Mouse (Mus musculus) erythroblast, adult 5-6 weeks (primary cell): ENCODE results near the gene Paqr7. TPM values are rescaled to one million over a fixed set of nuclear protein-coding genes. Genes with fewer than 3 reads are reported as not detected.
"Not testable (repeated sequence)": the region's sequence is repeated elsewhere in the genome, so short reads cannot be mapped to it uniquely, and the experiment has no call there.

Experiments used
- ATAC-seq: replicated peaks from 2 replicates; pipeline ENCODE4 v1.8.0; 2016; ENCODE audit warnings: moderate number of reproducible peaks, mild to moderate bottlenecking, moderate TSS enrichment, inconsistent platforms; ENCODE audit not compliant: poor library complexity, low FRiP score, severe bottlenecking
- total RNA-seq, 2 experiments: library from RNA; stranded (forward) in 1 of 2; stranded (reverse) in 1 of 2; fragments of 150-400 nt in 1 of 2; fragments of 200-764, 138-1000 nt in 1 of 2; gene quantifications; 2 replicates each; pipeline versions ENCODE4 v1.2.3 to v1.2.4; 2015 to 2017; ENCODE audit warnings: low replicate concordance in 2 of 2

Paqr7 gene
- total RNA-seq, 2 experiments from 2014 or later, result 4.4 to 7.8 TPM

- ATAC-seq, result no peak
Measured at GRCm38 (mm10) chr4:134497986-134498731, 1.7 kb downstream of the Paqr7 start.

GRCm38 (mm10) chr4:134498983-134499382 lies 2.5 kb downstream of the Paqr7 start:
- ATAC-seq, result not testable (repeated sequence)

- no peak for ATAC-seq
Measured at GRCm38 (mm10) chr4:134501095-134501494, 4.6 kb downstream of the Paqr7 start.

GRCm38 (mm10) chr4:134503686-134504357 lies 7.3 kb downstream of the Paqr7 start:
- ATAC-seq, result peak; percentile 64; the same call in 1 of the 2 replicates

- ATAC-seq, result no peak
Measured at GRCm38 (mm10) chr4:134505303-134505789, 8.8 kb downstream of the Paqr7 start.

GRCm38 (mm10) chr4:134505966-134506594 lies 9.6 kb downstream of the Paqr7 start:
- ATAC-seq, result peak; percentile 83

- no peak for ATAC-seq
Measured at GRCm38 (mm10) chr4:134506713-134507112, 10.2 kb downstream of the Paqr7 start.

GRCm38 (mm10) chr4:134510396-134510795 lies 13.9 kb downstream of the Paqr7 start:
- no peak for ATAC-seq

- ATAC-seq, result peak; percentile 80
Measured at GRCm38 (mm10) chr4:134510845-134511411, 14.4 kb downstream of the Paqr7 start, which contains the start of gene Aunip. Gene Aunip, plus strand, starts transcription at chr4:134510999.

GRCm38 (mm10) chr4:134511730-134512129 lies 15.2 kb downstream of the Paqr7 start:
- ATAC-seq, result no peak

- peak; percentile 80 for ATAC-seq
Measured at GRCm38 (mm10) chr4:134512798-134513197, 16.3 kb downstream of the Paqr7 start.

- ATAC-seq, result no peak
Measured at GRCm38 (mm10) chr4:134514309-134514930, 17.9 kb downstream of the Paqr7 start.

GRCm38 (mm10) chr4:134515614-134516013 lies 19.1 kb downstream of the Paqr7 start:
- no peak for ATAC-seq

- ATAC-seq, result no peak
Measured at GRCm38 (mm10) chr4:134516981-134517380, 20.5 kb downstream of the Paqr7 start.

- no peak for ATAC-seq
Measured at GRCm38 (mm10) chr4:134517719-134518118, 21.2 kb downstream of the Paqr7 start.

GRCm38 (mm10) chr4:134518541-134518940 lies 22.0 kb downstream of the Paqr7 start:
- ATAC-seq, result no peak

GRCm38 (mm10) chr4:134519281-134519680 lies 22.8 kb downstream of the Paqr7 start:
- ATAC-seq, result no peak

- no peak for ATAC-seq
Measured at GRCm38 (mm10) chr4:134523447-134523846, 26.9 kb downstream of the Paqr7 start.

GRCm38 (mm10) chr4:134525806-134526205 lies 29.3 kb downstream of the Paqr7 start:
- no peak for ATAC-seq

- ATAC-seq, result no peak
Measured at GRCm38 (mm10) chr4:134526220-134526619, 29.7 kb downstream of the Paqr7 start.
